Mouse (Mus musculus) adrenal gland, postnatal 0 days (tissue): Measurements from ENCODE around the gene Lce1k. TPM values are rescaled to one million over a fixed set of nuclear protein-coding genes. Genes with fewer than 3 reads are reported as not detected.

Source experiments
- polyA plus RNA-seq: library from polyadenylated mRNA; unstranded; fragments of >200 nt; fragmentation: Nextera tagmentation; extraction: Ambion mirVana; gene quantifications from 2 replicates; pipeline ENCODE4 v1.2.1, GENCODE M21; 2015

Lce1k gene
- polyA plus RNA-seq, result not detected in 2 replicates

GRCm38 (mm10) chr3:92807791-92808190, at the start of gene Lce1k:
Lce1k (minus strand) TSS chr3:92807891.

GRCm38 (mm10) chr3:92851186-92851585, 43.5 kb upstream of the Lce1k start, which contains the start of gene Lce1l:
Lce1l (minus strand) TSS chr3:92851286.

GRCm38 (mm10) chr3:92827108-92827507, 19.4 kb upstream of the Lce1k start, which contains the start of gene Kprp:
Kprp (minus strand) TSS chr3:92827247.

GRCm38 (mm10) chr3:92790414-92790813, 17.3 kb downstream of the Lce1k start, which contains the start of gene Lce1j:
Lce1j (minus strand) TSS chr3:92790514.

GRCm38 (mm10) chr3:92778799-92779198, 28.9 kb downstream of the Lce1k start, which contains the start of gene Lce1i:
Lce1i (minus strand) TSS chr3:92778899.

GRCm38 (mm10) chr3:92764965-92765364, 42.7 kb downstream of the Lce1k start, which contains the start of gene Lce1h:
Lce1h (minus strand) TSS chr3:92765065.

Other genes starting within 250 kb of the Lce1k start
- 0.38 TPM in 1 of 2 replicates, not detected in the other for gene Ivl, start 234.2 kb downstream of the Lce1k start, polyA plus RNA-seq
- gene Smcp, start 218.9 kb downstream of the Lce1k start, polyA plus RNA-seq, result 0.15 and 0.84 TPM in 2 replicates
- not detected in 2 replicates for gene 2210017I01Rik, start 200.4 kb downstream of the Lce1k start, polyA plus RNA-seq
- gene Lce6a, start 186.2 kb downstream of the Lce1k start, polyA plus RNA-seq, result 3.2 and 3.3 TPM in 2 replicates
- 0.71 TPM in 1 of 2 replicates, not detected in the other for gene Lce1a1, start 159.6 kb downstream of the Lce1k start, polyA plus RNA-seq
- gene Lce1b, start 151.0 kb downstream of the Lce1k start, polyA plus RNA-seq, result 0.35 TPM in 1 of 2 replicates, not detected in the other
- gene Lce1a2, start 137.6 kb downstream of the Lce1k start, polyA plus RNA-seq, result 1.1 TPM in 1 of 2 replicates, not detected in the other
- gene Lce1c, start 128.6 kb downstream of the Lce1k start, polyA plus RNA-seq, result 2.4 TPM in 1 of 2 replicates, not detected in the other
- gene Lce1d, start 120.7 kb downstream of the Lce1k start, polyA plus RNA-seq, result 0.91 TPM in 1 of 2 replicates, not detected in the other
- 1.1 TPM in 1 of 2 replicates, not detected in the other for gene Lce1e, start 98.8 kb downstream of the Lce1k start, polyA plus RNA-seq
- 1.1 TPM in 1 of 2 replicates, not detected in the other for gene Lce1f, start 87.5 kb downstream of the Lce1k start, polyA plus RNA-seq
- not detected in 2 replicates for gene Gm38119, start 68.8 kb downstream of the Lce1k start, polyA plus RNA-seq
- not detected in 2 replicates for gene Lce1g, start 55.6 kb downstream of the Lce1k start, polyA plus RNA-seq
- 0.93 TPM in 1 of 2 replicates, not detected in the other for gene Lce1h, start 42.8 kb downstream of the Lce1k start, polyA plus RNA-seq
- gene Lce1i, start 29.0 kb downstream of the Lce1k start, polyA plus RNA-seq, result not detected in 2 replicates
- gene Lce1j, start 17.4 kb downstream of the Lce1k start, polyA plus RNA-seq, result 0.61 TPM in 1 of 2 replicates, not detected in the other
- gene Kprp, start 19.4 kb upstream of the Lce1k start, polyA plus RNA-seq, result 0.09 TPM in 1 of 2 replicates, not detected in the other
- 1.2 TPM in 1 of 2 replicates, not detected in the other for gene Lce1l, start 43.4 kb upstream of the Lce1k start, polyA plus RNA-seq
- gene 2310050C09Rik, start 62.3 kb upstream of the Lce1k start, polyA plus RNA-seq, result 0.24 TPM in 1 of 2 replicates, not detected in the other
- gene Lce3a, start 118.3 kb upstream of the Lce1k start, polyA plus RNA-seq, result 1.8 TPM in 1 of 2 replicates, not detected in the other
- gene Lce3b, start 125.1 kb upstream of the Lce1k start, polyA plus RNA-seq, result 1.2 TPM in 1 of 2 replicates, not detected in the other
- 5.1 TPM in 1 of 2 replicates, not detected in the other for gene Lce3c, start 136.6 kb upstream of the Lce1k start, polyA plus RNA-seq
- gene Lce3d, start 149.5 kb upstream of the Lce1k start, polyA plus RNA-seq, result not detected in 2 replicates
- 2.8 TPM in 1 of 2 replicates, not detected in the other for gene Lce3e, start 159.2 kb upstream of the Lce1k start, polyA plus RNA-seq
- 0.76 and 3.7 TPM in 2 replicates for gene Lce3f, start 184.3 kb upstream of the Lce1k start, polyA plus RNA-seq
- gene Crct1, start 207.8 kb upstream of the Lce1k start, polyA plus RNA-seq, result 5.8 TPM in 1 of 2 replicates, not detected in the other
- gene Lce1m, start 211.2 kb upstream of the Lce1k start, polyA plus RNA-seq, result 0.82 TPM in 1 of 2 replicates, not detected in the other